Mouse (Mus musculus) hindbrain, postnatal 0 days (tissue): ENCODE results near the gene Prkg1. TPM values are rescaled to one million over a fixed set of nuclear protein-coding genes. Genes with fewer than 3 reads are reported as not detected.

ENCODE experiments used
- ATAC-seq: fragments of 200-750 bp; cut with Nextera tagmentation; 2 replicates; pipeline ENCODE4 v1.8.0; 2017; ENCODE audit warnings: mild to moderate bottlenecking, moderate TSS enrichment, moderate library complexity
- DNase-seq: peaks from one replicate; pipeline ENCODE4 v3.0.0-alpha.2; 2015; ENCODE audit warnings: low spot score
- H3K27ac ChIP-seq: fragments of 300-500 bp; sonication (generic); 2 replicates; pipeline ENCODE4 v1.5.1; 2014; ENCODE audit warnings: mild to moderate bottlenecking
- H3K27me3 ChIP-seq: fragments of 300-500 bp; sonication (generic); 2 replicates; pipeline ENCODE4 v1.6.1; 2014; ENCODE audit warnings: low read length, mixed read lengths; ENCODE audit not compliant: insufficient read depth
- H3K36me3 ChIP-seq: fragments of 300-500 bp; sonication (generic); 2 replicates; pipeline ENCODE4 v1.6.1; 2014; ENCODE audit warnings: low read length, mixed read lengths; ENCODE audit not compliant: insufficient read depth
- H3K4me1 ChIP-seq: fragments of 300-500 bp; sonication (generic); 2 replicates; pipeline ENCODE4 v1.6.1; 2014; ENCODE audit warnings: antibody characterized with exemption, low read length, mixed read lengths; ENCODE audit not compliant: insufficient read depth
- H3K4me2 ChIP-seq: fragments of 300-500 bp; sonication (generic); 2 replicates; pipeline ENCODE4 v1.6.1; 2014; ENCODE audit warnings: low read depth, mild to moderate bottlenecking, low read length, moderate library complexity, mixed read lengths
- H3K4me3 ChIP-seq: fragments of 300-500 bp; sonication (generic); 2 replicates; pipeline ENCODE4 v1.5.1; 2014; ENCODE audit warnings: low read length
- H3K9ac ChIP-seq: fragments of 300-500 bp; sonication (generic); replicated peaks from 2 replicates; pipeline ENCODE4 v1.6.1; 2014; ENCODE audit warnings: mild to moderate bottlenecking, low read length, moderate library complexity, mixed read lengths
- H3K9me3 ChIP-seq: fragments of 300-500 bp; sonication (generic); 2 replicates; pipeline ENCODE4 v1.6.1; 2016; ENCODE audit warnings: low read length, mixed read lengths
- CTCF ChIP-seq: IDR thresholded peaks from 2 replicates; pipeline ENCODE4 v1.5.1; 2016; ENCODE audit warnings: antibody characterized with exemption, control low read depth, low read depth
- WGBS: fragments of 180-500 bp; shearing (Covaris S2); extraction: QIAGEN DNeasy Blood & Tissue Kit; methylation state at CpG from one replicate; pipeline ENCODE4 v1.1.7; 2014; 5-methylcytosine and 5-hydroxymethylcytosine counted together
- polyA plus RNA-seq: library from polyadenylated mRNA; unstranded; fragments of >200 nt; fragmentation: Nextera tagmentation; extraction: Ambion mirVana; gene quantifications from 2 replicates; pipeline ENCODE4 v1.2.1, GENCODE M21; 2015
- total RNA-seq: library from RNA; depleted of rRNA; stranded (reverse); fragments of >200 nt; gene quantifications from 2 replicates; pipeline ENCODE4 v1.2.3, GENCODE M21; 2014

The Prkg1 gene
- total and polyA plus RNA-seq, 2 experiments from 2014 or later = 5.3 to 8.6 TPM

DNA sequence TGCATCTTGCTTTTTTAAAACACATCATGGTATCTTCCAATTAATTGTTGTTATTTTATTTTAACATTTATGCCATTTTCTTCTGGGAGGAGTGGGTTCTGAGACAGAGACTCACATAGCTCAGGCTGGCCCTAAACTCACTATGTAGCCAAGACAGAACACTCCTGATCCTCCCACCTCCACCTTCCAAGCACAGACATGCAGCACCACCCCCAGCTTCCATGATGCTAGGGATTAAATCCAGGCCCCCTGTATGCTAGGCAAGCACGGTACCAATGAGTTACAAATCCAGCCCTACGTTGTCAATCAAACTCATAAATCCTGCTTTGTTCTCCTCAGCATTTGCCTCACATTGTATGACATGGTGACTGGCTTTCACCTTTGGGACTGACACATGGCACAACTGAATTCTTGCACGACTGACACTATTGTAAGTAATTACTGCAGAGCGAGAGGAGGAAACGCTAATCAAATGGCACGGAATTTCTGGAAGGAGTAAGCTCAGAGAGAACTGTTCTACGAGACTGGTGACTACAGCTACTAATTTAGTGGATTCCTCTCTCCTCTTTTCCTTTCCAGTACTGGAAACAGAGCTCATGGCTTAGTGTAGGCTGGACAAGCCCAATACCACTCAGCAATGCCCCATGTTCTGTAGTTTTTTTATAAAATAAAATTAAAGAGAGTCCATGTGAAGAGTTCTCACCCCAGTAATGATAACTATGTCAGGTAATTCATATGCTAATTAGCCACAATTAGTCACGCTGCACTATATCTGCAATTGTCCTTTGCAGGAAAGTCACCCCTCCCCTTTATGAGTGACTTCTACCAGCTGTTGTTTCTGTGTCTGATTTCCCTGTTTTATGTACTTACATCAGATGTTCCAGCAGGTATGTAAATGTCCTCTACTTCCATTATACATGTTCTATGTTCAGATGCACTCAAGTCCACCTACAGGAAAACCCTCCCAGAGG is 133.6 kb downstream of the Prkg1 start:
- H3K9ac ChIP-seq = no peak overlapping the region
- no peak overlapping the region for H3K4me3 ChIP-seq
- no peaks in the 10 kb centered on the region for H3K36me3 ChIP-seq
- H3K9me3 ChIP-seq = no peaks in the 10 kb centered on the region
- DNase-seq = no peak
- no peaks in the 10 kb centered on the region for H3K4me1 ChIP-seq
- H3K27ac ChIP-seq = no peak overlapping the region
- WGBS = 40% methylated on average over 8 of the region's 8 CpGs
- no peak for TF ChIP-seq CTCF
- no peaks in the 10 kb centered on the region for H3K27me3 ChIP-seq
- no peak overlapping the region for H3K4me2 ChIP-seq
- ATAC-seq = no peak

DNA sequence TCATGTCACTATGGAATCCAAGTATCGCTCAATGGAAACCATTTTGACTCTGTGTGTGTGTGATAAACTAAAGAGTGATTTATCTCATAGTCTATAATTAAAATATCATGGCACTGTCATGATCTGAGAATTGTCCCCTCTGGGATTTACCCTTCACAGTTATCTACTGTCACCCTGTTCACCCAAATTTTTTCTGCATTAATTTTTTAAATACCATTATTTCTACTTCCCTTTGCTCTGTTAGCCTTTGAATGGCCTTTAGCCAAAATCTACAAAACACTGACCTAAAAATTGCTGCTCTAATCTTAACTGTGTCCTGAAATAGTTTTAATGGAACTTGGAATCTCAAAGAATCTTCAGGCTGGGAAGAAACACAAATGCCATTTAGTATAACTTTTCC is 143.1 kb downstream of the Prkg1 start:
- no peaks in the 10 kb centered on the region for H3K9me3 ChIP-seq
- no peaks in the 10 kb centered on the region for H3K27me3 ChIP-seq
- H3K4me3 ChIP-seq = no peak overlapping the region
- no peak for TF ChIP-seq CTCF
- WGBS = 98% methylated on average over 1 of the region's 1 CpGs
- ATAC-seq (no peak), DNase-seq (no peak)
- no peaks in the 10 kb centered on the region for H3K4me1 ChIP-seq
- no peak overlapping the region for H3K4me2 ChIP-seq
- no peak overlapping the region for H3K9ac ChIP-seq
- H3K36me3 ChIP-seq = no peaks in the 10 kb centered on the region
- no peak overlapping the region for H3K27ac ChIP-seq

DNA sequence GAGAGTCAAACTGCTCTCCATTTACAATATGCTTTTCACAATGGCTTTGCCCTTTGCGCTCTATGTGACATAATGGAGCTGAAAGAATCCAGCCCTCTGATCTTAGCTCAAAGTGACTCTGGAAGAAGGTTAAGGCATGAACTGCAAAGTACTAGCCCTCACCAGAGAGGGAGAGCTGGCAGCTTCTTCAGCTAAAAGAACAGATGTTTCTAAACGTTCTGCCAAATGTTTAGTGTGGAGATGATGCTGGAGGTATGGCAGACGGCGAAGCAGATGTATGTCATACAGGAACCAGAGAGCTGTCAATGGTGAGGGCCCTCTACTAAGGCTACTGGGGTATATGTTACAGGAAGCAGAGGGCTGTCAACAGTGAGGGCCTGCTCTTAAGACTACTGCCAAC is 148.0 kb downstream of the Prkg1 start:
- no peak for ATAC-seq
- H3K36me3 ChIP-seq = no peaks in the 10 kb centered on the region
- 78% methylated on average over 4 of the region's 4 CpGs for WGBS
- H3K4me3 ChIP-seq = no peak overlapping the region
- no peak overlapping the region for H3K9ac ChIP-seq
- no peaks in the 10 kb centered on the region for H3K27me3 ChIP-seq
- H3K9me3 ChIP-seq = no peaks in the 10 kb centered on the region
- no peak for DNase-seq
- TF ChIP-seq CTCF = no peak
- no peak overlapping the region for H3K4me2 ChIP-seq
- no peak overlapping the region for H3K27ac ChIP-seq
- no peaks in the 10 kb centered on the region for H3K4me1 ChIP-seq

DNA sequence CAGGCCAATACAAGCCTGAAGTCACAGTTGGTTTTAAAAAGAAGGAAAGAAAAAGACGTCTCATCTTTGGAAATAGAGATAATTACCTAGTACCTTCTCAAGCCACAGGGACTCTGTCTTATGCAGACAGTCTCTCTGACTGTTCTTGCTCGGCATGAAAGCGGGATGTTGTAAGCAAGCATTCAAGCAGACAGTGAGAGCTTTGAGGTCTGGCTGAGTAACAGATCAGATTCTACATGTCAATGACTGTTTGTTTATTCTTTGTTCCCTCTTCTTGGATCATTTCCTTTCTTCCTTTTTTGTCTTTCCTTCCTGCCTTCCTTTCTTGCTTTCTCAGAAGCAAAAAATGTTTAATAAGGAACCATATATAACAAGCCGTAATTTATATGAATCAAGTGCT is 148.7 kb downstream of the Prkg1 start:
- no peak for TF ChIP-seq CTCF
- no peak overlapping the region for H3K9ac ChIP-seq
- ATAC-seq = no peak

GRCm38 (mm10) chr19:31613146-31613545 is 151.7 kb downstream of the Prkg1 start:
- DNase-seq = no peak
- no peak for TF ChIP-seq CTCF
- no peak overlapping the region for H3K4me3 ChIP-seq
- H3K27ac ChIP-seq = no peak overlapping the region
- no peaks in the 10 kb centered on the region for H3K9me3 ChIP-seq
- 90% methylated on average over 4 of the region's 4 CpGs for WGBS
- no peaks in the 10 kb centered on the region for H3K36me3 ChIP-seq
- no peak for ATAC-seq
- H3K9ac ChIP-seq = no peak overlapping the region
- H3K4me2 ChIP-seq = no peak overlapping the region
- H3K27me3 ChIP-seq = no peaks in the 10 kb centered on the region
- H3K4me1 ChIP-seq = no peaks in the 10 kb centered on the region

More for the DNA sequence above, 148.7 kb downstream of the Prkg1 start:
- H3K36me3 ChIP-seq = no peaks in the 10 kb centered on the region
- no peaks in the 10 kb centered on the region for H3K4me1 ChIP-seq
- H3K4me2 ChIP-seq = no peak overlapping the region
- H3K9me3 ChIP-seq = no peaks in the 10 kb centered on the region
- H3K27me3 ChIP-seq = no peaks in the 10 kb centered on the region
- no peak overlapping the region for H3K4me3 ChIP-seq
- no peak for DNase-seq
- H3K27ac ChIP-seq = peak overlapping the region; percentile 26; the same call in 1 of the 2 replicates
- WGBS = 47% methylated on average over 4 of the region's 4 CpGs

GRCm38 (mm10) chr19:31602578-31602977 is 162.3 kb downstream of the Prkg1 start:
- Histone ChIP-seq H3K9me3 (no peaks in the 10 kb centered on the region), H3K4me3 (no peak overlapping the region), H3K27ac (no peak overlapping the region), H3K4me1 (no peaks in the 10 kb centered on the region), H3K36me3 (no peaks in the 10 kb centered on the region), H3K27me3 (no peaks in the 10 kb centered on the region), H3K4me2 (no peak overlapping the region), H3K9ac (no peak overlapping the region)
- whole genome bisulfite sequencing = 96% methylated on average over 8 of the region's 8 CpGs
- TF ChIP-seq CTCF = no peak
- ATAC-seq (no peak), DNase-seq (no peak)

DNA sequence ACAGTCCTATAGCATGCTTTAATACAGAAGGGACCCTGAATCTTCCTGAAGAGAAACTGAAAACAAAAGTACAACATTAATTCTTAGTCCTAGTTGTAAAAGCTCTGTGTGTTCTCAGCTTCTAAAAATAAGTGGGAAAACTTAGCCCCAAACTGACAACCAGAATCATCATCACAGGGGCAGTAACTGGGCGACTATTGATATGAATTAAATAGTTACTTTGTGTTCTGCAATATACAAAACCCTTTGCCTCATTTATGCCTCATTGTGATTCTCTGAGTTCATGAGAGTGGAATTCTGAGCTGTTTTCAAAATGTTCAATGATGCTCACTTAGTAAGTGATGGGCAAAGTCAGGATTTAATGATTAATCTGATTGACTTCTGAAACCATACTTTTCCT is 170.8 kb downstream of the Prkg1 start:
- H3K4me3 ChIP-seq = no peak overlapping the region
- H3K27me3 ChIP-seq = no peaks in the 10 kb centered on the region
- no peak overlapping the region for H3K27ac ChIP-seq
- H3K9ac ChIP-seq = no peak overlapping the region
- no peaks in the 10 kb centered on the region for H3K4me1 ChIP-seq
- WGBS = 76% methylated on average over 1 of the region's 1 CpGs
- no peak for DNase-seq
- no peaks in the 10 kb centered on the region for H3K9me3 ChIP-seq
- no peaks in the 10 kb centered on the region for H3K36me3 ChIP-seq
- no peak for TF ChIP-seq CTCF
- ATAC-seq = no peak
- H3K4me2 ChIP-seq = no peak overlapping the region
